Mouse (Mus musculus) cerebellum, adult 2 months (tissue): ENCODE data around the gene Epha5. TPM values are rescaled to one million over a fixed set of nuclear protein-coding genes. Genes with fewer than 3 reads are reported as not detected.

ENCODE experiments used
- DNase-seq, 2 experiments: peaks; one replicate each; pipeline ENCODE4 v3.0.0; 2021
- H3K27ac ChIP-seq: fragments of 200-500 bp; 2 replicates; pipeline ENCODE4 v1.5.1; 2012; ENCODE audit warnings: low read length, control low read depth, inconsistent platforms; ENCODE audit not compliant: insufficient read depth
- H3K27me3 ChIP-seq: fragments of 200-500 bp; 2 replicates; pipeline ENCODE4 v1.6.1; 2012; ENCODE audit warnings: inconsistent platforms, mild to moderate bottlenecking, low read length, moderate library complexity; ENCODE audit not compliant: control insufficient read depth, insufficient read depth
- H3K4me1 ChIP-seq: fragments of 200-500 bp; 2 replicates; pipeline ENCODE4 v1.6.1; 2011; ENCODE audit warnings: low read length; ENCODE audit not compliant: control insufficient read depth, insufficient read depth
- H3K4me3 ChIP-seq: fragments of 200-500 bp; replicated peaks from 2 replicates; pipeline ENCODE3; 2011; ENCODE audit warnings: mild to moderate bottlenecking, low read depth, low read length, control low read depth; ENCODE audit not compliant: insufficient read depth
- CTCF ChIP-seq: fragments of 200-500 bp; IDR thresholded peaks from 2 replicates; pipeline ENCODE4 v1.5.1; 2011; ENCODE audit warnings: low read depth, mild to moderate bottlenecking, control low read depth, low read length, moderate library complexity, borderline replicate concordance; ENCODE audit not compliant: insufficient read depth
- POLR2A ChIP-seq: fragments of 200-500 bp; IDR thresholded peaks from 2 replicates; pipeline ENCODE4 v1.6.1; 2011; ENCODE audit warnings: low read length, control low read depth, borderline replicate concordance; ENCODE audit not compliant: insufficient read depth
- WGBS: fragments of 180-500 bp; shearing (Covaris S2); methylation state at CpG from one replicate; pipeline ENCODE4 v1.1.7; 2018; 5-methylcytosine and 5-hydroxymethylcytosine counted together
- polyA plus RNA-seq: library from polyadenylated mRNA; depleted of rRNA; stranded (reverse); fragments of >200 nt; gene quantifications from 2 replicates; pipeline ENCODE4 v1.2.3, GENCODE M21; 2012; rRNA removed

Gene Epha5
- polyA plus RNA-seq = 9.8 and 12.0 TPM in 2 replicates

DNA sequence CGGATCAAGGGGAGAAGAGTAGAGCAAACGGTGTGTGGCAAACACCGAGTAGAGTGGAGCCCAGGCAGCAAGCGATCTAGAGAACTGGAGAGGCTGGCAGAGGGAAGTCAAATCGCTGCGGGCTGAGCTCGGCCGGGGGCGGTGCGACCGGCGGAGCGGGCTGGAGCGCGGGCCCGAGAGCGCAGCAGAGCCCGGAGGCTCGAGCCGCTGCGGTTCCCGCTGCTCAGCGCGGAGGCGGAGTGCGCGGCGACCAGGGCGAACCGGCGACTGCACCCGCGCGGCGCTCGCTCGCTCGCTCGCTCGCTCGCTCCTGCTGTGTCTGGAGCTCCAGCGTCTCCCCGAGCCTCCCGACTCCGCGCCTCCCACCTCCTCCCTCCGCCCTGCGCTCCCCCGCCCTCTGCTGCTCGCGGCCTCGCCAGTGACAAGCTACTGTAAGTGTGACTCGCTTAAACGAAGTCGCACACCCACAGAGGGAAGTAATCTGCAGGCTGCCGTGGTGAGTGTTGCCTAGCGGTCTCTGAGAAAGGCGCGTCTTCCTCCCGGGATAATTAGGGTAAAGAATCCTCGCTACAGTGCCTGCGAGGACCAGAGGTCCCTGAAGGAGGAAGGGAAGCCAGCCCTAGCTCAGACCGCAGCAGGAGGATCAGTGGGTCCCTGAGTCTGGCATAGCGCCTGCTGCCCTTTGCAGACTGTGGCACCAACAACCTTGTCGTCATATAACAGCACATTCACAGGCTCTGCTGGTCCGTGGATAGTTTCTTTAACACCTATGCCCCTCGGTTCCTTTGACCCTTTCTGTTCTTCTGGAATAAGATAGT, at the start of gene Epha5:
Epha5 (minus strand) TSS at position 321 of the 818 bp plus-strand sequence.
- under 1% methylated on average over 67 of the region's 67 CpGs for whole genome bisulfite sequencing
- no peak for TF ChIP-seq CTCF
- TF ChIP-seq POLR2A = no peak
- H3K4me3 ChIP-seq = peak within 1 kb of the TSS; percentile 68
- peak; percentile 74 to 78 for DNase-seq
- H3K4me1 ChIP-seq = no peaks in the 10 kb centered on the region
- H3K27me3 ChIP-seq = no peaks in the 10 kb centered on the region
- no peak within 1 kb of the TSS for H3K27ac ChIP-seq

DNA sequence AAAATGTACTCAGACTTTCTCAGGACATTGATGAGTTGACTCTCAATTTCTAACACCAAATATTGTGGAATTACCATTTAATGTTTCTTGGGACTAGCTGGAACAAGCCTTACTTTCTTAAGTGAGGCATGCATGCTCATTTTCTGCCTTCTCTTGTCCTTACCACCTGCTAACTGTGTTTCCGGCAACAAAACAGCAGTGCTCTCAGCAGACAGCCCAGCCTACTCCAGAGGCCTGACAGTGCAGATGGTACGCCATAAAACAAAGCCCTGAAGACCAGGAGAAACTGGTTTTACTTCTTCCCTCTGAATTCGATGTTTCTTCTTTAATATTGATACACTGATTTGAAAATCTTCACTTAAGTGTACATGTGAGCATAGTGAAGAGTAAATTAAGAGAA, 39.0 kb upstream of the Epha5 start:
- 45% methylated on average over 3 of the region's 3 CpGs for WGBS
- Histone ChIP-seq H3K27me3 (no peaks in the 10 kb centered on the region), H3K4me3 (no peak overlapping the region), H3K27ac (no peak overlapping the region), H3K4me1 (no peaks in the 10 kb centered on the region)
- no peak for DNase-seq
- no peak for TF ChIP-seq POLR2A
- no peak for TF ChIP-seq CTCF

DNA sequence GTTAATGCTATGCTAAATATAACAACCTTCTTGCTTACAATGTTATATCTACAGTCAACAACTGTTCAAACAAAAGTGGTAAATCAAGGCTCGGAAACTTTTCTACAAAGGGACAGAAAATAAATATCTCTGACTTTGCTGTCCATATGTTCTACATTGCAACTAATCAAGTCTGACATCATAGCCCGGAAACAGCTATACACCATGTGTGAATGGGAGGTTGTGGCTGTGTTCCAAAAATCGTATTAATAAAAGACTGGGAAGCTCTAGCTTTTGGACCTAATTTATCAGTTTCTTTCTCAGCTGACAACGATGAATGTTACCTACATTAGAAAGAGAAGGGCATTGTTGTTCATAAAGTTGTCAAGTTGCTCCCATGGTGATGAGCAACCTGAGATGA, 37.5 kb upstream of the Epha5 start:
- Histone ChIP-seq H3K4me3 (no peak overlapping the region), H3K27me3 (no peaks in the 10 kb centered on the region), H3K4me1 (no peaks in the 10 kb centered on the region), H3K27ac (no peak overlapping the region)
- WGBS = 27% methylated on average over 4 of the region's 4 CpGs
- TF ChIP-seq POLR2A (no peak), CTCF (no peak)
- no peak for DNase-seq

DNA sequence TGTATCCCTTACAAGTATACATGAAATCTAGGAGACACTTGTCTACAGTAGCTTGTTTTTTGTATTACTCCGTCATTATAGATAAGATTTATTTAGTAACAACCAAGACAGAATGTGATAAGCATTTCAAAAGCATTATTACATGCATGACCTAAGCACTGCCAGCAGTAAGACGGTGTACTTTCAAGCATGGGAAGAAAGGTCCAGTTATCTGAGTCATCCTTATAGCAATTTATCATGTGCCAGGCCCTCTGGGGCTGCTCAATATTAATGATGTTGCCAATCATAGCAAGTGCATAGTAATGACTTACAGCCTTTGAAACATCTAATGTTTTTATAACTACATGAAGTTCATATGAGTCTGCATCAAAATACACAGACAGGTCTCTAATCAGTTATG, 36.7 kb upstream of the Epha5 start:
- 65% methylated on average over 2 of the region's 2 CpGs for WGBS
- DNase-seq = no peak
- Histone ChIP-seq H3K27ac (no peak overlapping the region), H3K4me3 (no peak overlapping the region), H3K27me3 (no peaks in the 10 kb centered on the region), H3K4me1 (no peaks in the 10 kb centered on the region)
- TF ChIP-seq POLR2A (no peak), CTCF (no peak)

DNA sequence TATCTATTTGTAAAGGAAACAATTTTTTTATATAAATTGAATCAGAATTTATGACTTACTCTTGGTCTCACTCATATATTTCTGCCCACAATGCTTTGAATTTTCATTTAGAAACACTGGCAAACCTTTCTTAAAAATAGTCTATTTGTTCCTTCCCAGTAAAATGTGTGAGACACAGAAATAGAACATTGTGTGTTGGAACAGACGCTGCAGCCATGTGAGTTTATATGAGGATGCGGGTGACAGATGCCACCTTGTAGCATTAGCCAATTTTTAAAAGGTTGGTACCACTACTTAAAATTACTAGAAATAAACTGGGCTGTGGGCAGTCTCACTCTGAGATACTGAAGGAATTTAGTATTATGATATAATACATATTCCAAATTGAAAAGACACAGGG, 23.1 kb upstream of the Epha5 start:
- WGBS = 14% methylated on average over 2 of the region's 2 CpGs
- no peak for TF ChIP-seq CTCF
- no peak for TF ChIP-seq POLR2A
- H3K27ac ChIP-seq = no peak overlapping the region
- H3K4me3 ChIP-seq = no peak overlapping the region
- H3K4me1 ChIP-seq = no peaks in the 10 kb centered on the region
- H3K27me3 ChIP-seq = no peaks in the 10 kb centered on the region
- DNase-seq = peak in 1 of 2 experiments; percentile 12

DNA sequence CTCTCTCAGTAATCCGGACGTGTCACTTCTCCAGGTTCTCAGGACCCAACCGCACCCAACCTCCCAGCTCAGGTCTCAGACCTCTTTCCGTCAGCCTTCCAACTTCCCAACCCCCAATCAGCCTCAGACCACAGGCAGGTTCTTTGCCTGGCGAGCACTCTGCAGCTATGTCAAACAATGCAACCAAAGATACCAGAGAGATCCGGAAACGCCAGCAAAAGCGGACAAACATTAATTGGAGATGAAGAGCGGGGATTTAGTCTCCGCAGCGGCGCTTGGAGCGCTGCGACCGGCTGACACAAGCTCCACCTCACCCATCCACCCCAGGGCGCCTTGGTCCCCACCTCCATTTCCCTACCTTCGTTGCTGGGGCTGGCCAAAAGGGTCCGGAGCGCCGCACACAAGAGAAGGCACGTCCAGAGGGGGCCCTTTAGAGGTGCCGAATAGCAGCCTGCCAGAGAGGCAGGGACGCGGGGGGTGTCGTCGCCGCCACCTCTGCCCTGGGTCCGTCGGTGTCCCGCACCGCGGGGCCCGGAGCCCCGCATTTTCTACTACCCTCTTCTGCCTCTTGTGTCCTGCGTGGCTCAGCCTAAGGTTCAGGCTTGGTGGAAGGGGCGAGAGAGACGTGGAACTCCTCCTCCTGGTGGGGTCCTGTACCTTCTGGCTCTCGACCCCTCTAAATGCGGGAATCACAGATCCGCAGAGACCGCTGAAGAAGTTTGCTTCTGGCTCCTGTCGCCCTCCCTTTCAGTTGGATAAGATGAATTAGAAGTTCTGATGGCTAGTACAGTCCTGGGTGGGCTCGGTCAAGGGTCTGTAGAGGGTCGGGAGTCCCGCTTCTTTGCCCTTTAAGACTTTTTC, 991 bp downstream of the Epha5 start:
- DNase-seq = peak; percentile 26 to 39
- TF ChIP-seq POLR2A (no peak), CTCF (no peak)
- Histone ChIP-seq H3K4me3 (peak overlapping the region; percentile 68), H3K4me1 (no peaks in the 10 kb centered on the region), H3K27me3 (no peaks in the 10 kb centered on the region), H3K27ac (no peak overlapping the region)
- WGBS = under 1% methylated on average over 45 of the region's 45 CpGs

DNA sequence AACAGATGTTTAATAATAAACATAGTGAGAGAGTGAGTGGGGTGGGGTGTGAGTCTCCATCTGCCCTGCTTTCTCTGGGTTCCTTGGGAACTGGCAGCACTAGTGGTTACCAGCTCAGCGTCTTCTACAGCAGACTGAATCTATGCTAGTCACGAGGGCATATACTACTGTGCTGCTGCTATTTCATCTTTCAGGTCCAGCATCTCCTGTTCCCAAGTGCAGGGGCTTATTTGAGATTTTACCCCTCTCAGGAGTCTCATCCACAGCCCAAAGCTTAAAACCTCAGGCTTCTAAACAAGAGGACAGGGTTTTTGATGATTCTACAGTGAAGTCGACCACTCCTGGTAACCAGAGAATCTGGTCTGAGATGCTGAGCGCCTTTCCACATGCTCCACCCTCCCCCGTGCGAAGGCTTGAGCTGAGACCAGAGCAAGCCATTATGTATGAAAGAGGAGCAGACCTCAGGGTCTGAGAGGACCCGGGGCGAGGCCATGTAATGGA, 2.2 kb downstream of the Epha5 start:
- Histone ChIP-seq H3K4me1 (no peaks in the 10 kb centered on the region), H3K4me3 (peak overlapping the region; percentile 39)
- no peak for TF ChIP-seq CTCF
- TF ChIP-seq POLR2A = no peak

DNA sequence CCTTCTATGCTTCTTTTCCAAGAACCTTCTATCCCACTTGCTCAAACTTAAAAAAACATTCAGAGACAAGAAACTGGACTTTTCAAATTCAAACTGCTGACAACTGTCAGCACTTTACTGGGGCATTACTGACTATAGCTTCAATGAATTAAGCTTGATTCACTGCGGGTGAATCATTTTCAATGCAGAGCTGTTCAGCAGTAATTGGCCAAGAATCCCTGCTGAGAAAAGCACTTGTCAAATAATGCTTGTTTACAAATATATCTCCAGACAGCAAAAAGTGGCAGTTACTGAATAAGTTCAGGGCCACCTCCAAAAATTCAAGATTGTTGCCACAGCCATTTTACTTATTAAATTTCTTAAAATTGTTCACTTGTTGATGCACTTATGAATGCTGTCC, 4.2 kb downstream of the Epha5 start:
- Histone ChIP-seq H3K4me1 (0 out of 2 replicates have a peak, but pooled peaks cover 2% of the 10 kb centered on the region), H3K27ac (no peak overlapping the region), H3K27me3 (no peaks in the 10 kb centered on the region), H3K4me3 (no peak overlapping the region)
- TF ChIP-seq POLR2A (no peak), CTCF (no peak)
- DNase-seq = no peak
- WGBS = 72% methylated on average over 1 of the region's 1 CpGs

More for the DNA sequence above, 2.2 kb downstream of the Epha5 start:
- DNase-seq = peak; percentile 4 to 15
- no peak overlapping the region for H3K27ac ChIP-seq
- WGBS = 21% methylated on average over 8 of the region's 8 CpGs
- no peaks in the 10 kb centered on the region for H3K27me3 ChIP-seq
